Mouse (Mus musculus) neural tube, embryonic 12.5 days (tissue): ENCODE data around the gene A930017K11Rik. TPM values are rescaled to one million over a fixed set of nuclear protein-coding genes. Genes with fewer than 3 reads are reported as not detected.

Experiments
- ATAC-seq: fragments of 200-750 bp; cut with Nextera tagmentation; 2 replicates; pipeline ENCODE4 v1.8.0; 2017; ENCODE audit warnings: low read depth, mild to moderate bottlenecking, moderate TSS enrichment, moderate library complexity; ENCODE audit not compliant: low FRiP score
- H3K27ac ChIP-seq: fragments of 300-500 bp; sonication (generic); 2 replicates; pipeline ENCODE4 v1.5.1; 2016
- H3K27me3 ChIP-seq: fragments of 300-500 bp; sonication (generic); replicated peaks from 2 replicates; pipeline ENCODE4 v1.6.1; 2016; ENCODE audit warnings: mild to moderate bottlenecking
- H3K36me3 ChIP-seq: fragments of 300-500 bp; sonication (generic); 2 replicates; pipeline ENCODE4 v1.6.1; 2016; ENCODE audit warnings: mild to moderate bottlenecking
- H3K4me1 ChIP-seq: fragments of 300-500 bp; sonication (generic); 2 replicates; pipeline ENCODE4 v1.6.1; 2016
- H3K4me2 ChIP-seq: fragments of 300-500 bp; sonication (generic); replicated peaks from 2 replicates; pipeline ENCODE4 v1.6.1; 2016; ENCODE audit warnings: mild to moderate bottlenecking
- H3K4me3 ChIP-seq: fragments of 300-500 bp; sonication (generic); 2 replicates; pipeline ENCODE4 v1.5.1; 2016
- H3K9ac ChIP-seq: fragments of 300-500 bp; sonication (generic); 2 replicates; pipeline ENCODE4 v1.6.1; 2016; ENCODE audit warnings: mild to moderate bottlenecking
- H3K9me3 ChIP-seq: fragments of 300-500 bp; sonication (generic); 2 replicates; pipeline ENCODE4 v1.6.1; 2016; ENCODE audit warnings: mild to moderate bottlenecking
- WGBS: fragments of 180-500 bp; shearing (Covaris S2); methylation state at CpG from one replicate; pipeline ENCODE4 v1.1.7; 2016; 5-methylcytosine and 5-hydroxymethylcytosine counted together
- polyA plus RNA-seq: library from polyadenylated mRNA; unstranded; fragments of >200 nt; fragmentation: Nextera tagmentation; extraction: Ambion mirVana; gene quantifications from 2 replicates; pipeline ENCODE4 v1.2.1, GENCODE M21; 2016

The A930017K11Rik gene
- polyA plus RNA-seq, 1 experiment from 2014 or later: 0.08 TPM

GRCm38 (mm10) chr17:25945517-25946155 is 6.7 kb downstream of the A930017K11Rik start:
- Histone ChIP-seq H3K4me2 (no peak overlapping the region), H3K36me3 (no peaks in the 10 kb centered on the region), H3K4me3 (no peak overlapping the region), H3K27me3 (peaks cover 11% of the 10 kb centered on the region), H3K9me3 (no peaks in the 10 kb centered on the region), H3K4me1 (peaks cover 6% of the 10 kb centered on the region), H3K27ac (no peak overlapping the region), H3K9ac (no peak overlapping the region)
- 76% methylated on average over 9 of the region's 9 CpGs for WGBS
- ATAC-seq: no peak

GRCm38 (mm10) chr17:25944366-25945163 is 7.8 kb downstream of the A930017K11Rik start, which contains the start of the genes Pigq and Nhlrc4:
Gene Pigq (minus strand): TSS chr17:25944936.
Gene Nhlrc4 (minus strand): TSS chr17:25944961.
- peaks cover 7% of the 10 kb centered on the region for H3K4me1 ChIP-seq
- no peak within 1 kb of the TSS for H3K4me2 ChIP-seq
- 61% methylated on average over 6 of the region's 6 CpGs for whole genome bisulfite sequencing
- H3K27ac ChIP-seq: no peak within 1 kb of the TSS; the same call in 1 of the 2 replicates
- ATAC-seq: no peak
- H3K27me3 ChIP-seq: 0 out of 2 replicates have a peak, but pooled peaks cover under 1% of the 10 kb centered on the region
- H3K4me3 ChIP-seq: no peak within 1 kb of the TSS
- no peak within 1 kb of the TSS for H3K9ac ChIP-seq
- no peaks in the 10 kb centered on the region for H3K9me3 ChIP-seq
- H3K36me3 ChIP-seq: no peaks in the 10 kb centered on the region

GRCm38 (mm10) chr17:25943769-25944168 is 8.6 kb downstream of the A930017K11Rik start:
- no peaks in the 10 kb centered on the region for H3K36me3 ChIP-seq
- H3K9me3 ChIP-seq: no peaks in the 10 kb centered on the region
- H3K4me3 ChIP-seq: no peak overlapping the region
- WGBS: 82% methylated on average over 9 of the region's 9 CpGs
- no peak for ATAC-seq
- no peak overlapping the region for H3K4me2 ChIP-seq
- no peak overlapping the region; the same call in 1 of the 2 replicates for H3K27ac ChIP-seq
- H3K27me3 ChIP-seq: no peaks in the 10 kb centered on the region
- no peak overlapping the region for H3K9ac ChIP-seq
- peaks cover 7% of the 10 kb centered on the region for H3K4me1 ChIP-seq

- ATAC-seq: no peak
- WGBS: 88% methylated on average over 3 of the region's 3 CpGs
Observed at GRCm38 (mm10) chr17:25943221-25943620, 9.1 kb downstream of the A930017K11Rik start.

GRCm38 (mm10) chr17:25942597-25943151 is 9.7 kb downstream of the A930017K11Rik start:
- Histone ChIP-seq H3K27me3 (no peaks in the 10 kb centered on the region), H3K4me2 (no peak overlapping the region), H3K9me3 (no peaks in the 10 kb centered on the region), H3K4me3 (no peak overlapping the region), H3K9ac (no peak overlapping the region), H3K27ac (no peak overlapping the region), H3K36me3 (no peaks in the 10 kb centered on the region), H3K4me1 (peaks cover 7% of the 10 kb centered on the region)
- 0 out of 2 replicates have a peak, but pooled peaks have one; percentile 13 for ATAC-seq
- WGBS: 88% methylated on average over 2 of the region's 2 CpGs

More at GRCm38 (mm10) chr17:25943221-25943620, 9.1 kb downstream of the A930017K11Rik start:
- Histone ChIP-seq H3K27me3 (no peaks in the 10 kb centered on the region), H3K27ac (no peak overlapping the region), H3K9ac (no peak overlapping the region), H3K36me3 (no peaks in the 10 kb centered on the region), H3K9me3 (no peaks in the 10 kb centered on the region), H3K4me1 (peaks cover 7% of the 10 kb centered on the region), H3K4me3 (no peak overlapping the region), H3K4me2 (no peak overlapping the region)

GRCm38 (mm10) chr17:25941511-25942241 is 10.7 kb downstream of the A930017K11Rik start:
- peaks cover 7% of the 10 kb centered on the region for H3K4me1 ChIP-seq
- peak overlapping the region; percentile 65; the same call in 1 of the 2 replicates for H3K27ac ChIP-seq
- H3K4me2 ChIP-seq: peak overlapping the region; percentile 77
- no peaks in the 10 kb centered on the region for H3K27me3 ChIP-seq
- peaks cover 9% of the 10 kb centered on the region for H3K36me3 ChIP-seq
- peak overlapping the region; percentile 73 for H3K4me3 ChIP-seq
- H3K9ac ChIP-seq: peak overlapping the region; percentile 93
- 4% methylated on average over 54 of the region's 54 CpGs for WGBS
- no peaks in the 10 kb centered on the region for H3K9me3 ChIP-seq
- peak; percentile 56; the same call in 1 of the 2 replicates for ATAC-seq

GRCm38 (mm10) chr17:25934526-25934925 is 17.8 kb downstream of the A930017K11Rik start:
- no peak overlapping the region for H3K9ac ChIP-seq
- H3K27ac ChIP-seq: no peak overlapping the region
- no peak overlapping the region for H3K4me3 ChIP-seq
- H3K4me1 ChIP-seq: no peaks in the 10 kb centered on the region
- peaks cover 70% of the 10 kb centered on the region for H3K36me3 ChIP-seq
- H3K4me2 ChIP-seq: no peak overlapping the region
- no peak for ATAC-seq
- 94% methylated on average over 1 of the region's 1 CpGs for WGBS
- no peaks in the 10 kb centered on the region for H3K9me3 ChIP-seq
- H3K27me3 ChIP-seq: no peaks in the 10 kb centered on the region

GRCm38 (mm10) chr17:25925348-25925747 is 27.0 kb downstream of the A930017K11Rik start:
- Histone ChIP-seq H3K27ac (no peak overlapping the region), H3K9ac (no peak overlapping the region), H3K9me3 (no peaks in the 10 kb centered on the region), H3K4me2 (no peak overlapping the region), H3K4me1 (peaks cover 4% of the 10 kb centered on the region; the same call in 1 of the 2 replicates), H3K36me3 (peaks cover 35% of the 10 kb centered on the region), H3K27me3 (no peaks in the 10 kb centered on the region), H3K4me3 (no peak overlapping the region)
- ATAC-seq: no peak
- WGBS: 79% methylated on average over 2 of the region's 2 CpGs

- Histone ChIP-seq H3K4me2 (no peak overlapping the region), H3K27ac (no peak overlapping the region), H3K4me3 (no peak overlapping the region), H3K9ac (no peak overlapping the region), H3K36me3 (peaks cover 11% of the 10 kb centered on the region; the same call in 1 of the 2 replicates), H3K4me1 (peaks cover 24% of the 10 kb centered on the region), H3K9me3 (no peaks in the 10 kb centered on the region), H3K27me3 (no peaks in the 10 kb centered on the region)
- WGBS: 81% methylated on average over 5 of the region's 5 CpGs
- ATAC-seq: no peak
Observed at GRCm38 (mm10) chr17:25922120-25922519, 30.2 kb downstream of the A930017K11Rik start.

- H3K36me3 ChIP-seq: peaks cover 3% of the 10 kb centered on the region; the same call in 1 of the 2 replicates
- H3K4me2 ChIP-seq: peak overlapping the region; percentile 92
- H3K4me1 ChIP-seq: peaks cover 27% of the 10 kb centered on the region
- WGBS: 0% methylated on average over 40 of the region's 40 CpGs
- peak overlapping the region; percentile 96 for H3K4me3 ChIP-seq
- no peaks in the 10 kb centered on the region for H3K9me3 ChIP-seq
- ATAC-seq: peak; percentile 99
- peak overlapping the region; percentile 86 for H3K27ac ChIP-seq
- H3K27me3 ChIP-seq: no peaks in the 10 kb centered on the region
- H3K9ac ChIP-seq: peak overlapping the region; percentile 64
Observed at GRCm38 (mm10) chr17:25919786-25920642, 32.4 kb downstream of the A930017K11Rik start.
